Mouse (Mus musculus) gonadal fat pad, adult 2 months (tissue): ENCODE data around the gene Aldoart1. TPM values are rescaled to one million over a fixed set of nuclear protein-coding genes. Genes with fewer than 3 reads are reported as not detected.

Source experiments
- DNase-seq: peaks from one replicate; pipeline ENCODE4 v3.0.0-alpha.2; 2012; ENCODE audit warnings: low read depth
- polyA plus RNA-seq: library from polyadenylated mRNA; depleted of rRNA; stranded (reverse); fragments of >200 nt; gene quantifications from 2 replicates; pipeline ENCODE4 v1.2.3, GENCODE M21; 2012; rRNA removed

The Aldoart1 gene
- 0.74 and 0.98 TPM in 2 replicates for polyA plus RNA-seq

GRCm38 (mm10) chr4:72852534-72852933 lies at the start of gene Aldoart1:
Gene Aldoart1, minus strand, starts transcription at chr4:72852634.
- DNase-seq = no peak

- DNase-seq = no peak
Measured at GRCm38 (mm10) chr4:72901566-72901965, 49.1 kb upstream of the Aldoart1 start.

DNA sequence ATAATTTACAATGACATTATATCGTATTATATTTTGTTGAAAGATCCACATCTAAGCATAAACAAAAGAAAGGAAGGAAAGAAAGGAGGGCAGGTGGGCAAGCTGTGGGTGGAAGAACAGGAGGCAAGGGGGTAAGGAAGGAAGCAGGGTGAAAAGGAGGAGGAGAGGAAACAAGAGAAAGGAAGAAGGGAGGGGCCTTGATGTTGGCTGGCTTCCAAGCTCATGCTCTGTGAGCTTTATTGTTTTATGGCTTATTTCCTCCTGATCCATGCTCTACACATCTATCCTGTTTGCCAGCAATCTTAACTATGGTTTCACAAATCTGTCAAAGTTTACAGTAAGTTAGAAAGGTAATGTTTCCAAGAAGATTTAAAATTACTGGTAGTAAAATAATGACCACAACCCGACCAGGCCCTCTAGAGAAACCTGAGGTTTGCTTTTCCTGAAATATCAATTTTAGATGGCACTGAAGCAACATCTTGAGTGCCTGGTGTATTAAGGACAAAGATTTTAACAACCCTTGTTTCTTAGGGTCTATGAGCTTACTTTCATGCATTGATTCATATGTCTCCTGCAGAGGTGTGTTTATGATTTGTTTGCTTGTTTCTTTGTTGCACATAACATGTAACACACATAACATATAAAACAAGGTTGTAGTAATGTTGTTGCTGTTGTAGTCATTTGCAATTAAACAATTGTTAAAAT lies 13.1 kb upstream of the Aldoart1 start:
- DNase-seq = no peak

GRCm38 (mm10) chr4:72844276-72844675 lies 8.2 kb downstream of the Aldoart1 start:
- no peak for DNase-seq

- no peak for DNase-seq
Measured at GRCm38 (mm10) chr4:72843025-72843424, 9.4 kb downstream of the Aldoart1 start.

GRCm38 (mm10) chr4:72836430-72836829 lies 16.0 kb downstream of the Aldoart1 start:
- DNase-seq = no peak

GRCm38 (mm10) chr4:72835400-72835799 lies 17.0 kb downstream of the Aldoart1 start:
- DNase-seq = no peak

- DNase-seq = no peak
Measured at GRCm38 (mm10) chr4:72800816-72801215, 51.6 kb downstream of the Aldoart1 start.
